Mouse (Mus musculus) intestine, embryonic 14.5 days (tissue): Measurements from ENCODE around the gene Peak1. TPM values are rescaled to one million over a fixed set of nuclear protein-coding genes. Genes with fewer than 3 reads are reported as not detected.
"Not testable (repeated sequence)": the region's sequence is repeated elsewhere in the genome, so short reads cannot be mapped to it uniquely, and the experiment has no call there.

Experiments
- ATAC-seq: fragments of 200-750 bp; cut with Nextera tagmentation; replicated peaks from 2 replicates; pipeline ENCODE4 v1.8.0; 2017; ENCODE audit warnings: low read depth, moderate number of reproducible peaks, moderate TSS enrichment, moderate library complexity; ENCODE audit not compliant: low FRiP score, low TSS enrichment
- DNase-seq: peaks from one replicate; pipeline ENCODE4 v3.0.0-alpha.2; 2018; ENCODE audit warnings: low spot score
- H3K27ac ChIP-seq: fragments of 300-500 bp; sonication (generic); 2 replicates; pipeline ENCODE4 v1.5.1; 2014; ENCODE audit warnings: low read depth, mild to moderate bottlenecking, control low read depth
- H3K27me3 ChIP-seq: fragments of 300-500 bp; sonication (generic); replicated peaks from 2 replicates; pipeline ENCODE4 v1.6.1; 2014; ENCODE audit warnings: low read length, control low read depth; ENCODE audit not compliant: control insufficient read depth, insufficient read depth
- H3K36me3 ChIP-seq: fragments of 300-500 bp; sonication (generic); 2 replicates; pipeline ENCODE4 v1.6.1; 2014; ENCODE audit warnings: low read length, control low read depth; ENCODE audit not compliant: control insufficient read depth, insufficient read depth
- H3K4me1 ChIP-seq: fragments of 300-500 bp; sonication (generic); replicated peaks from 2 replicates; pipeline ENCODE4 v1.6.1; 2014; ENCODE audit warnings: low read length, control low read depth, mixed read lengths; ENCODE audit not compliant: control insufficient read depth, insufficient read depth
- H3K4me2 ChIP-seq: fragments of 300-500 bp; sonication (generic); 2 replicates; pipeline ENCODE4 v1.6.1; 2014; ENCODE audit warnings: low read length
- H3K4me3 ChIP-seq: fragments of 300-500 bp; sonication (generic); 2 replicates; pipeline ENCODE4 v1.5.1; 2014; ENCODE audit warnings: low read depth, low read length, control low read depth, mixed read lengths
- H3K9ac ChIP-seq: fragments of 300-500 bp; sonication (generic); 2 replicates; pipeline ENCODE4 v1.6.1; 2014; ENCODE audit warnings: mild to moderate bottlenecking, low read length
- H3K9me3 ChIP-seq: fragments of 300-500 bp; sonication (generic); 2 replicates; pipeline ENCODE4 v1.6.1; 2016; ENCODE audit warnings: low read length, control low read depth; ENCODE audit not compliant: control insufficient read depth
- WGBS: fragments of 180-500 bp; shearing (Covaris S2); extraction: QIAGEN DNeasy Blood & Tissue Kit; methylation state at CpG from one replicate; pipeline ENCODE4 v1.1.7; 2014; 5-methylcytosine and 5-hydroxymethylcytosine counted together
- polyA plus RNA-seq: library from polyadenylated mRNA; unstranded; fragments of >200 nt; fragmentation: Nextera tagmentation; extraction: Ambion mirVana; gene quantifications from 2 replicates; pipeline ENCODE4 v1.2.1, GENCODE M21; 2014

Peak1 gene
- polyA plus RNA-seq, 1 experiment from 2014 or later: 15.8 TPM

GRCm38 (mm10) chr9:56453038-56453815 lies 35.4 kb upstream of the Peak1 start:
- 81% methylated on average over 2 of the region's 2 CpGs for WGBS
- Histone ChIP-seq H3K4me2 (no peak overlapping the region), H3K9ac (no peak overlapping the region), H3K36me3 (peaks cover 9% of the 10 kb centered on the region; the same call in 1 of the 2 replicates), H3K4me3 (no peak overlapping the region), H3K9me3 (no peaks in the 10 kb centered on the region), H3K4me1 (no peaks in the 10 kb centered on the region), H3K27me3 (no peaks in the 10 kb centered on the region), H3K27ac (no peak overlapping the region)
- ATAC-seq (no peak), DNase-seq (no peak)

- H3K27ac ChIP-seq: no peak overlapping the region
- H3K9ac ChIP-seq: no peak overlapping the region
- 92% methylated on average over 6 of the region's 6 CpGs for whole genome bisulfite sequencing
- H3K9me3 ChIP-seq: no peaks in the 10 kb centered on the region
- peaks cover 12% of the 10 kb centered on the region; the same call in 1 of the 2 replicates for H3K36me3 ChIP-seq
- ATAC-seq: no peak
- no peaks in the 10 kb centered on the region for H3K4me1 ChIP-seq
- H3K4me3 ChIP-seq: no peak overlapping the region
- H3K27me3 ChIP-seq: no peaks in the 10 kb centered on the region
- no peak overlapping the region for H3K4me2 ChIP-seq
- DNase-seq: no peak
Observed at GRCm38 (mm10) chr9:56451570-56451969, 33.7 kb upstream of the Peak1 start.

GRCm38 (mm10) chr9:56439699-56440098 lies 21.8 kb upstream of the Peak1 start:
- Histone ChIP-seq H3K27me3 (no peaks in the 10 kb centered on the region), H3K9ac (no peak overlapping the region), H3K4me2 (no peak overlapping the region), H3K27ac (no peak overlapping the region), H3K36me3 (no peaks in the 10 kb centered on the region), H3K4me1 (0 out of 2 replicates have a peak, but pooled peaks cover 3% of the 10 kb centered on the region), H3K4me3 (no peak overlapping the region), H3K9me3 (no peaks in the 10 kb centered on the region)
- no peak for ATAC-seq
- DNase-seq: no peak
- 85% methylated on average over 7 of the region's 7 CpGs for WGBS

GRCm38 (mm10) chr9:56437300-56437892 lies 19.5 kb upstream of the Peak1 start:
- H3K27me3 ChIP-seq, H3K9me3 ChIP-seq, H3K4me1 ChIP-seq, H3K9ac ChIP-seq, H3K4me3 ChIP-seq, H3K36me3 ChIP-seq, ATAC-seq, H3K27ac ChIP-seq, H3K4me2 ChIP-seq, DNase-seq: not testable (repeated sequence)
- WGBS: 94% methylated on average over 22 of the region's 29 CpGs

GRCm38 (mm10) chr9:56435821-56436526 lies 18.1 kb upstream of the Peak1 start:
- DNase-seq: no peak
- Histone ChIP-seq H3K4me3 (no peak overlapping the region), H3K27me3 (no peaks in the 10 kb centered on the region), H3K36me3 (no peaks in the 10 kb centered on the region), H3K4me1 (0 out of 2 replicates have a peak, but pooled peaks cover 3% of the 10 kb centered on the region), H3K27ac (no peak overlapping the region), H3K9ac (no peak overlapping the region), H3K9me3 (no peaks in the 10 kb centered on the region), H3K4me2 (no peak overlapping the region)
- ATAC-seq: no peak
- WGBS: 81% methylated on average over 5 of the region's 5 CpGs

GRCm38 (mm10) chr9:56424861-56425260 lies 7.0 kb upstream of the Peak1 start:
- H3K36me3 ChIP-seq: no peaks in the 10 kb centered on the region
- no peak for DNase-seq
- no peaks in the 10 kb centered on the region for H3K27me3 ChIP-seq
- H3K4me2 ChIP-seq: no peak overlapping the region
- H3K4me3 ChIP-seq: no peak overlapping the region
- no peak overlapping the region for H3K9ac ChIP-seq
- peaks cover 13% of the 10 kb centered on the region for H3K4me1 ChIP-seq
- H3K9me3 ChIP-seq: no peaks in the 10 kb centered on the region
- no peak for ATAC-seq
- WGBS: 85% methylated on average over 4 of the region's 4 CpGs
- no peak overlapping the region for H3K27ac ChIP-seq

- WGBS: 75% methylated on average over 5 of the region's 5 CpGs
- no peaks in the 10 kb centered on the region for H3K36me3 ChIP-seq
- no peak overlapping the region for H3K9ac ChIP-seq
- H3K4me1 ChIP-seq: peaks cover 19% of the 10 kb centered on the region
- H3K9me3 ChIP-seq: no peaks in the 10 kb centered on the region
- H3K4me2 ChIP-seq: no peak overlapping the region
- DNase-seq (no peak), ATAC-seq (no peak)
- H3K27ac ChIP-seq: no peak overlapping the region
- no peaks in the 10 kb centered on the region for H3K27me3 ChIP-seq
- no peak overlapping the region for H3K4me3 ChIP-seq
Observed at GRCm38 (mm10) chr9:56421991-56422390, 4.1 kb upstream of the Peak1 start.

- Histone ChIP-seq H3K27me3 (no peaks in the 10 kb centered on the region), H3K4me2 (no peak overlapping the region), H3K4me1 (peaks cover 19% of the 10 kb centered on the region), H3K27ac (no peak overlapping the region), H3K4me3 (no peak overlapping the region), H3K9ac (no peak overlapping the region), H3K9me3 (no peaks in the 10 kb centered on the region), H3K36me3 (no peaks in the 10 kb centered on the region)
- 85% methylated on average over 9 of the region's 9 CpGs for WGBS
- no peak for DNase-seq
- no peak for ATAC-seq
Observed at GRCm38 (mm10) chr9:56420892-56421601, 3.2 kb upstream of the Peak1 start.
